Mouse (Mus musculus): ENCODE results near the gene Thy1. TPM values are rescaled to one million over a fixed set of nuclear protein-coding genes. Genes with fewer than 3 reads are reported as not detected.

Thy1 gene
- total and polyA plus RNA-seq, 3 experiments, result 1.5 to 24.0 TPM; not detected in 1

- Histone ChIP-seq H3K4me3 (ENCODE audit: control insufficient read depth in 1 of 2, insufficient read depth in 1 of 2, low read depth in 2 of 2, low read length in 2 of 2) (no peak overlapping the region), H3K79me2 (ENCODE audit: control insufficient read depth, insufficient read depth, low read length, poor library complexity) (no peaks in the 10 kb centered on the region), H3K27ac (ENCODE audit: control insufficient read depth, low read depth, low read length) (no peak overlapping the region), H3K9ac (ENCODE audit: control insufficient read depth, low read depth, low read length, poor library complexity, severe bottlenecking) (no peak overlapping the region), H3K9me3 (replicated peaks; ENCODE audit: insufficient read depth, low read length) (no peaks in the 10 kb centered on the region), H3K27me3 (ENCODE audit: control insufficient read depth in 1 of 2, insufficient read depth in 2 of 2, low read length in 2 of 2) (peaks cover 0 to 2% of the 10 kb centered on the region in 2 experiments; a peak in 2 of 4 replicates), H3K4me1 (ENCODE audit: control insufficient read depth in 1 of 2, insufficient read depth in 2 of 2, low read length in 2 of 2) (no peaks in the 10 kb centered on the region; a peak in 1 of 4 replicates), H3K36me3 (ENCODE audit: control insufficient read depth in 1 of 2, insufficient read depth in 2 of 2, low read length in 2 of 2) (no peaks in the 10 kb centered on the region)
- no peak for DNase-seq (ENCODE audit: low read depth, low spot score)
- TF ChIP-seq TCF12 (IDR thresholded peaks at IDR 0.05; ENCODE audit: low read depth, low read length) (no peak), POLR2AphosphoS2 (IDR thresholded peaks at IDR 0.05; ENCODE audit: low read length) (no peak), USF1 (IDR thresholded peaks at IDR 0.05; ENCODE audit: low read depth, low read length) (no peak), ZNF384 (IDR thresholded peaks at IDR 0.05; ENCODE audit: low read depth, low read length) (no peak), TAL1 (IDR thresholded peaks at IDR 0.05; ENCODE audit: low read length) (no peak)
Measured at GRCm38 (mm10) chr9:44013781-44014180, 29.4 kb upstream of the Thy1 start.

DNA sequence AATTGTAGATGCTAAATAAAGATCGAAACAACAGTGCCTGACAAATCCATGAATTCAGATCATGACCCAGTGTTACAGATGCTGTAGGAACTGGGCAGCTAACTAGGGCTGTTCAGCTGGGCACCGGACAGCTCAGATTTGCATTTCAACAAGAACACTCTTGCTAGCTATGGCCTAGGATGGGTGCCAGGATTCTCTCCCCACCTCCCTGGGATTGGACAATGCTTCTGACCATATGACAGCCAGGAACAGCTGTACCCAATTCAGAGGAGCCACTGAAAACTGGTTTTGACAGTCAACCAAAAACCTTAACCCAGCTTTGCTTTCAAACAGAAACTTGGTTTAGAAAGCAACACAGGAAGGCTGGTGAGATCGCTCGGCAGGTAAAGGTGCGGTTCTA, 26.9 kb upstream of the Thy1 start:
- TF ChIP-seq HCFC1 (IDR thresholded peaks at IDR 0.05; ENCODE audit: low read depth, low read length) (no peak), MAFK (IDR thresholded peaks at IDR 0.05; ENCODE audit: borderline replicate concordance, low read depth, low read length) (no peak), RCOR1 (IDR thresholded peaks at IDR 0.05; ENCODE audit: low read depth, low read length) (no peak), ZKSCAN1 (IDR thresholded peaks at IDR 0.05; ENCODE audit: low read depth, low read length) (no peak)
- DNase-seq (ENCODE audit: low read depth, low spot score), result no peak
- Histone ChIP-seq H3K4me3 (ENCODE audit: control insufficient read depth in 1 of 2, insufficient read depth in 1 of 2, low read depth in 2 of 2, low read length in 2 of 2) (no peak overlapping the region), H3K79me2 (ENCODE audit: control insufficient read depth, insufficient read depth, low read length, poor library complexity) (no peaks in the 10 kb centered on the region), H3K4me1 (ENCODE audit: control insufficient read depth in 1 of 2, insufficient read depth in 2 of 2, low read length in 2 of 2) (no peaks in the 10 kb centered on the region), H3K9me3 (replicated peaks; ENCODE audit: insufficient read depth, low read length) (no peaks in the 10 kb centered on the region), H3K36me3 (ENCODE audit: control insufficient read depth in 1 of 2, insufficient read depth in 2 of 2, low read length in 2 of 2) (no peaks in the 10 kb centered on the region), H3K27ac (ENCODE audit: control insufficient read depth, low read depth, low read length) (no peak overlapping the region), H3K27me3 (ENCODE audit: control insufficient read depth in 1 of 2, insufficient read depth in 2 of 2, low read length in 2 of 2) (peaks cover 0 to 2% of the 10 kb centered on the region in 2 experiments; a peak in 2 of 4 replicates), H3K9ac (ENCODE audit: control insufficient read depth, low read depth, low read length, poor library complexity, severe bottlenecking) (no peak overlapping the region)

GRCm38 (mm10) chr9:44017846-44018245, 25.3 kb upstream of the Thy1 start:
- Histone ChIP-seq H3K27me3 (ENCODE audit: control insufficient read depth in 1 of 2, insufficient read depth in 2 of 2, low read length in 2 of 2) (peaks cover 0 to 2% of the 10 kb centered on the region in 2 experiments; a peak in 2 of 4 replicates), H3K9ac (ENCODE audit: control insufficient read depth, low read depth, low read length, poor library complexity, severe bottlenecking) (no peak overlapping the region), H3K4me1 (ENCODE audit: control insufficient read depth in 1 of 2, insufficient read depth in 2 of 2, low read length in 2 of 2) (no peaks in the 10 kb centered on the region), H3K79me2 (ENCODE audit: control insufficient read depth, insufficient read depth, low read length, poor library complexity) (no peaks in the 10 kb centered on the region), H3K9me3 (replicated peaks; ENCODE audit: insufficient read depth, low read length) (no peaks in the 10 kb centered on the region), H3K4me3 (ENCODE audit: control insufficient read depth in 1 of 2, insufficient read depth in 1 of 2, low read depth in 2 of 2, low read length in 2 of 2) (no peak overlapping the region), H3K36me3 (ENCODE audit: control insufficient read depth in 1 of 2, insufficient read depth in 2 of 2, low read length in 2 of 2) (no peaks in the 10 kb centered on the region), H3K27ac (ENCODE audit: control insufficient read depth, low read depth, low read length) (no peak overlapping the region)
- DNase-seq (ENCODE audit: low read depth, low spot score), result no peak
- TF ChIP-seq POLR2AphosphoS5 (IDR thresholded peaks at IDR 0.05; ENCODE audit: borderline replicate concordance, low read depth, low read length) (no peak), E2F4 (IDR thresholded peaks at IDR 0.05; ENCODE audit: borderline replicate concordance, low read depth, low read length) (no peak), MAX (IDR thresholded peaks at IDR 0.05; ENCODE audit: low read length) (no peak), EP300 (IDR thresholded peaks at IDR 0.05; ENCODE audit: low read depth in 1 of 2, low read length in 2 of 2) (no peak), BHLHE40 (IDR thresholded peaks at IDR 0.05; ENCODE audit: borderline replicate concordance, low read depth, low read length) (no peak), ZC3H11A (IDR thresholded peaks at IDR 0.05; ENCODE audit: low read depth, low read length) (no peak), CTCF (IDR thresholded peaks at IDR 0.05 in 2 of 3, conservative IDR thresholded peaks at IDR 0.05 in 1 of 3; ENCODE audit: control insufficient read depth in 1 of 3, insufficient read depth in 1 of 3, low read depth in 2 of 3, low read length in 3 of 3, poor library complexity in 1 of 3, severe bottlenecking in 1 of 3) (no peak), ETS1 (IDR thresholded peaks at IDR 0.05; ENCODE audit: low read depth, low read length) (no peak), SMC3 (IDR thresholded peaks at IDR 0.05; ENCODE audit: low read depth, low read length) (no peak), MYC (IDR thresholded peaks at IDR 0.05; ENCODE audit: low read depth, low read length) (no peak), MEF2A (IDR thresholded peaks at IDR 0.05; ENCODE audit: extremely low read depth, insufficient replicate concordance, low read depth, low read length, poor library complexity, severe bottlenecking) (no peak), MXI1 (IDR thresholded peaks at IDR 0.05; ENCODE audit: low read depth, low read length) (no peak), HCFC1 (IDR thresholded peaks at IDR 0.05; ENCODE audit: low read depth, low read length) (no peak), USF1 (IDR thresholded peaks at IDR 0.05; ENCODE audit: low read depth, low read length) (no peak), CHD1 (IDR thresholded peaks at IDR 0.05; ENCODE audit: low read depth, low read length) (no peak), POLR2AphosphoS2 (IDR thresholded peaks at IDR 0.05; ENCODE audit: low read length) (no peak), GATA1 (IDR thresholded peaks at IDR 0.05; ENCODE audit: low read depth, low read length) (no peak)
